Mouse (Mus musculus) left cerebral cortex, adult 11 months (tissue): Measurements from ENCODE around the gene Itgax.

ENCODE experiments used
- DNase-seq: peaks from one replicate; pipeline ENCODE4 v3.0.0; 2022; ENCODE audit warnings: low spot score

Gene Itgax

GRCm38 (mm10) chr7:128128741-128129720, at the start of gene Itgax:
Gene Itgax (plus strand): TSS chr7:128129547.
- DNase-seq: no peak

GRCm38 (mm10) chr7:128080012-128080411, 49.3 kb upstream of the Itgax start:
- no peak for DNase-seq

- DNase-seq: no peak
These were observed 40.2 kb upstream of the Itgax start for GRCm38 (mm10) chr7:128089141-128089540.

- DNase-seq: no peak
These were observed 31.2 kb upstream of the Itgax start for GRCm38 (mm10) chr7:128098135-128098534.

GRCm38 (mm10) chr7:128100742-128101357, 28.5 kb upstream of the Itgax start:
- no peak for DNase-seq

GRCm38 (mm10) chr7:128105246-128105645, 24.1 kb upstream of the Itgax start:
- DNase-seq: no peak

- DNase-seq: no peak
These were observed 21.9 kb upstream of the Itgax start for GRCm38 (mm10) chr7:128107462-128107861.

- no peak for DNase-seq
These were observed 19.0 kb upstream of the Itgax start for GRCm38 (mm10) chr7:128110314-128110713.

- DNase-seq: no peak
These were observed 17.2 kb upstream of the Itgax start for GRCm38 (mm10) chr7:128112131-128112530.

- DNase-seq: no peak
These were observed 14.8 kb upstream of the Itgax start for GRCm38 (mm10) chr7:128114371-128115105.

GRCm38 (mm10) chr7:128115211-128115958, 14.0 kb upstream of the Itgax start:
- no peak for DNase-seq

- no peak for DNase-seq
These were observed 13.0 kb upstream of the Itgax start for GRCm38 (mm10) chr7:128116396-128116795.

- DNase-seq: no peak
These were observed 9.4 kb upstream of the Itgax start for GRCm38 (mm10) chr7:128119726-128120490.

- DNase-seq: no peak
These were observed 2.8 kb downstream of the Itgax start for GRCm38 (mm10) chr7:128132148-128132547.

GRCm38 (mm10) chr7:128133596-128133995, 4.2 kb downstream of the Itgax start:
- no peak for DNase-seq

GRCm38 (mm10) chr7:128136927-128137326, 7.6 kb downstream of the Itgax start:
- no peak for DNase-seq

- DNase-seq: no peak
These were observed 10.3 kb downstream of the Itgax start for GRCm38 (mm10) chr7:128139611-128140010.

- no peak for DNase-seq
These were observed 21.6 kb downstream of the Itgax start for GRCm38 (mm10) chr7:128150970-128151369.

GRCm38 (mm10) chr7:128154076-128154475, 24.7 kb downstream of the Itgax start, which contains the start of gene Itgad:
Gene Itgad (plus strand): TSS chr7:128154376.
- no peak for DNase-seq

GRCm38 (mm10) chr7:128154924-128155323, 25.6 kb downstream of the Itgax start:
- no peak for DNase-seq
